Mouse (Mus musculus) CH12.LX (cell line): ENCODE data around the gene Rbpjl. TPM values are rescaled to one million over a fixed set of nuclear protein-coding genes. Genes with fewer than 3 reads are reported as not detected.

Source experiments
- DNase-seq: peaks from one replicate; pipeline ENCODE4 v3.0.0-alpha.2; 2013; ENCODE audit errors: extremely low read depth
- H3K27ac ChIP-seq: 2 replicates; pipeline ENCODE4 v1.5.1; 2012; ENCODE audit warnings: low read depth, mild to moderate bottlenecking, control low read depth, moderate library complexity; ENCODE audit not compliant: insufficient read depth
- H3K27me3 ChIP-seq: replicated peaks from 2 replicates; pipeline ENCODE3; 2012; ENCODE audit warnings: inconsistent platforms
- H3K36me3 ChIP-seq, 2 experiments: replicated peaks in 1 of 2; 2 replicates each; pipeline versions ENCODE3 to v1.6.1; 2012; ENCODE audit warnings: inconsistent platforms in 1 of 2, low read length in 1 of 2, mild to moderate bottlenecking in 1 of 2, mixed read lengths in 1 of 2, moderate library complexity in 1 of 2; ENCODE audit not compliant: control insufficient read depth in 1 of 2, insufficient read depth in 1 of 2
- H3K4me1 ChIP-seq, 2 experiments: 2 replicates each; pipeline ENCODE4 v1.6.1; 2012; ENCODE audit warnings: inconsistent platforms in 1 of 2, moderate library complexity in 1 of 2; ENCODE audit not compliant: insufficient read depth in 2 of 2, control insufficient read depth in 1 of 2
- H3K4me2 ChIP-seq: 2 replicates; pipeline ENCODE4 v1.6.1; 2012; ENCODE audit warnings: low read depth, mild to moderate bottlenecking, control low read depth; ENCODE audit not compliant: poor library complexity, insufficient read depth, severe bottlenecking
- H3K4me3 ChIP-seq, 3 experiments: fragments of 150-350 bp in 1 of 3; sonication (generic) in 1 of 3; replicated peaks in 1 of 3; 2 replicates each; pipeline versions ENCODE3 to v1.5.1; 2011 to 2012; ENCODE audit warnings: low read depth in 2 of 3, low read length in 2 of 3, mild to moderate bottlenecking in 2 of 3, moderate library complexity in 2 of 3, control low read depth in 1 of 3, improper control_type of control experiment in 1 of 3, inconsistent platforms in 1 of 3, mixed read lengths in 1 of 3; ENCODE audit not compliant: poor library complexity in 1 of 3
- H3K79me2 ChIP-seq: replicated peaks from 2 replicates; pipeline ENCODE4 v1.6.1; 2012; ENCODE audit warnings: mild to moderate bottlenecking, moderate library complexity; ENCODE audit not compliant: control insufficient read depth, poor library complexity, insufficient read depth, severe bottlenecking; ENCODE audit errors: extremely low read depth
- H3K9ac ChIP-seq: 2 replicates; pipeline ENCODE4 v1.6.1; 2012; ENCODE audit warnings: low read depth, mild to moderate bottlenecking, control low read depth, moderate library complexity; ENCODE audit not compliant: insufficient read depth
- H3K9me3 ChIP-seq: replicated peaks from 2 replicates; pipeline ENCODE3; 2012; ENCODE audit warnings: low read length, inconsistent platforms, mixed read lengths
- BHLHE40 ChIP-seq: IDR thresholded peaks from 2 replicates; pipeline ENCODE4 v1.6.1; 2011; ENCODE audit warnings: mild to moderate bottlenecking, low read depth, low read length, improper control_type of control experiment
- CHD1 ChIP-seq: IDR thresholded peaks from 2 replicates; pipeline ENCODE4 v1.6.1; 2012; ENCODE audit warnings: low read depth, low read length, improper control_type of control experiment, inconsistent platforms
- EP300 ChIP-seq: IDR thresholded peaks from 2 replicates; pipeline ENCODE4 v1.6.1; 2011; ENCODE audit warnings: low read length, improper control_type of control experiment
- GABPA ChIP-seq: IDR thresholded peaks from 2 replicates; pipeline ENCODE4 v1.6.1; 2012; ENCODE audit warnings: low read depth, low read length, improper control_type of control experiment, inconsistent platforms; ENCODE audit not compliant: insufficient replicate concordance
- JUND ChIP-seq: conservative IDR thresholded peaks from 2 replicates; pipeline ENCODE4 v1.6.1; 2011; ENCODE audit warnings: low read depth, low read length, improper control_type of control experiment
- KAT2A ChIP-seq: IDR thresholded peaks from 2 replicates; pipeline ENCODE4 v1.6.1; 2012; ENCODE audit warnings: low read length, improper control_type of control experiment, inconsistent platforms; ENCODE audit not compliant: insufficient replicate concordance
- MEF2A ChIP-seq: IDR thresholded peaks from 2 replicates; pipeline ENCODE4 v1.6.1; 2014; ENCODE audit warnings: low read depth, mild to moderate bottlenecking, inconsistent platforms, low read length, improper control_type of control experiment, borderline replicate concordance
- MXI1 ChIP-seq: IDR thresholded peaks from 2 replicates; pipeline ENCODE4 v1.6.1; 2011; ENCODE audit warnings: mild to moderate bottlenecking, low read depth, low read length, improper control_type of control experiment
- NELFE ChIP-seq: IDR thresholded peaks from 2 replicates; pipeline ENCODE4 v1.6.1; 2011; ENCODE audit warnings: low read depth, low read length, improper control_type of control experiment
- PAX5 ChIP-seq: IDR thresholded peaks from 2 replicates; pipeline ENCODE4 v1.6.1; 2012; ENCODE audit warnings: low read length, inconsistent platforms, mixed read lengths
- USF1 ChIP-seq: IDR thresholded peaks from 2 replicates; pipeline ENCODE4 v1.6.1; 2014; ENCODE audit warnings: low read depth, mild to moderate bottlenecking, inconsistent platforms, low read length, improper control_type of control experiment
- ZC3H11A ChIP-seq: IDR thresholded peaks from 2 replicates; pipeline ENCODE4 v1.6.1; 2012; ENCODE audit warnings: low read depth, mild to moderate bottlenecking, inconsistent platforms, low read length, improper control_type of control experiment
- ZKSCAN1 ChIP-seq: IDR thresholded peaks from 2 replicates; pipeline ENCODE4 v1.6.1; 2012; ENCODE audit warnings: low read depth, inconsistent platforms, low read length, improper control_type of control experiment, borderline replicate concordance
- ZMIZ1 ChIP-seq: IDR thresholded peaks from 2 replicates; pipeline ENCODE4 v1.6.1; 2012; ENCODE audit warnings: low read depth, mild to moderate bottlenecking, inconsistent platforms, low read length, improper control_type of control experiment
- dilution Hi-C: fragments of 300-500 bp; cut with MboI; formaldehyde crosslinking; loops from 2 replicates; pipeline ENCODE4 v1.14.3; 2020; ENCODE audit warnings: low sequenced_read_pairs; ENCODE audit not compliant: extremely low pct_unique_long_range_greater_than_20kb, extremely low pct_ligation_motif_present
- in situ Hi-C: fragments of 300-500 bp; cut with MboI; formaldehyde crosslinking; loops from 3 replicates; pipeline ENCODE4 v1.14.3; 2019; ENCODE audit warnings: low sequenced_read_pairs, low pct_ligation_motif_present, low pct_unique_long_range_greater_than_20kb, mixed read lengths
- polyA plus RNA-seq: library from polyadenylated mRNA; unstranded; fragments of >175 nt; gene quantifications from 2 replicates; pipeline ENCODE4 v1.2.1, GENCODE M21; 2012; ENCODE audit warnings: low read depth; ENCODE audit not compliant: insufficient read length
- total RNA-seq, 2 experiments: library from RNA; depleted of rRNA; stranded (reverse); fragments of 300-350 nt in 1 of 2; fragments of >200 nt in 1 of 2; gene quantifications; 2 replicates each; pipeline ENCODE4 v1.2.3; 2012 to 2014

The Rbpjl gene
- total and polyA plus RNA-seq, 3 experiments = 0.08 TPM; not detected in 2

GRCm38 (mm10) chr2:164423464-164423863 lies 20.5 kb downstream of the Rbpjl start:
- DNase-seq = no peak
- Histone ChIP-seq H3K4me2 (0 out of 2 replicates have a peak overlapping the region, but pooled peaks have one; percentile 33), H3K79me2 (no peaks in the 10 kb centered on the region), H3K4me3 (no peak overlapping the region), H3K27ac (peak overlapping the region; percentile 89), H3K9me3 (peaks cover 5% of the 10 kb centered on the region), H3K4me1 (peaks cover 16 to 43% of the 10 kb centered on the region in 2 experiments), H3K9ac (no peak overlapping the region), H3K27me3 (no peaks in the 10 kb centered on the region), H3K36me3 (peaks cover 35 to 47% of the 10 kb centered on the region in 2 experiments)
- dilution Hi-C loops = no loop called here
- in situ Hi-C loops = loop anchor here (5.0 to 25.0 kb wide), 2 partner anchors 34 to 314 kb away; partner anchors contain the start of genes Dnttip1, Sys1 and Wfdc3
- TF ChIP-seq GABPA = no peak
- TF ChIP-seq NELFE = no peak
- TF ChIP-seq BHLHE40 = peak; percentile 2; the same call in 1 of the 2 replicates

GRCm38 (mm10) chr2:164424406-164424805 lies 21.5 kb downstream of the Rbpjl start:
- Histone ChIP-seq H3K27ac (no peak overlapping the region), H3K4me1 (peaks cover 14 to 40% of the 10 kb centered on the region in 2 experiments), H3K9me3 (peaks cover 5% of the 10 kb centered on the region), H3K36me3 (peaks cover 44 to 57% of the 10 kb centered on the region in 2 experiments), H3K4me2 (no peak overlapping the region), H3K4me3 (no peak overlapping the region), H3K27me3 (no peaks in the 10 kb centered on the region), H3K79me2 (no peaks in the 10 kb centered on the region), H3K9ac (no peak overlapping the region)
- dilution Hi-C loops (no loop called here), in situ Hi-C loops (loop anchor here (5.0 to 25.0 kb wide), 2 partner anchors 33 to 313 kb away; partner anchors contain the start of genes Dnttip1, Sys1 and Wfdc3)
- TF ChIP-seq JUND (no peak), CHD1 (no peak)
- no peak for DNase-seq

- dilution Hi-C loops = no loop called here
Observed at GRCm38 (mm10) chr2:164425401-164425800, 22.5 kb downstream of the Rbpjl start.

More at GRCm38 (mm10) chr2:164425401-164425800, 22.5 kb downstream of the Rbpjl start:
- TF ChIP-seq KAT2A (no peak), USF1 (no peak), ZC3H11A (no peak), MEF2A (no peak), EP300 (no peak), ZMIZ1 (no peak), ZKSCAN1 (no peak), MXI1 (no peak), PAX5 (no peak)
- Histone ChIP-seq H3K4me2 (no peak overlapping the region), H3K79me2 (no peaks in the 10 kb centered on the region), H3K4me1 (peaks cover 14 to 40% of the 10 kb centered on the region in 2 experiments), H3K36me3 (peaks cover 51 to 64% of the 10 kb centered on the region in 2 experiments), H3K27me3 (no peaks in the 10 kb centered on the region), H3K9ac (no peak overlapping the region), H3K4me3 (no peak overlapping the region), H3K9me3 (peaks cover 5% of the 10 kb centered on the region), H3K27ac (no peak overlapping the region)
- no peak for DNase-seq
- in situ Hi-C loops = no loop called here
